Mouse (Mus musculus) kidney, adult 9 months (tissue): ENCODE data around the gene Selp.

ENCODE experiments used
- DNase-seq: peaks from one replicate; pipeline ENCODE4 v3.0.0; 2022

The Selp gene

GRCm38 (mm10) chr1:164114947-164115493 lies at the start of gene Selp:
TSS of gene Selp (plus strand) at chr1:164115264.
- DNase-seq: no peak

GRCm38 (mm10) chr1:164069261-164069660 lies 45.8 kb upstream of the Selp start:
- DNase-seq: no peak

- DNase-seq: no peak
Observed at GRCm38 (mm10) chr1:164070461-164070860, 44.6 kb upstream of the Selp start.

- no peak for DNase-seq
Observed at GRCm38 (mm10) chr1:164071111-164071510, 44.0 kb upstream of the Selp start.

- no peak for DNase-seq
Observed at GRCm38 (mm10) chr1:164072001-164072400, 43.1 kb upstream of the Selp start.

DNA sequence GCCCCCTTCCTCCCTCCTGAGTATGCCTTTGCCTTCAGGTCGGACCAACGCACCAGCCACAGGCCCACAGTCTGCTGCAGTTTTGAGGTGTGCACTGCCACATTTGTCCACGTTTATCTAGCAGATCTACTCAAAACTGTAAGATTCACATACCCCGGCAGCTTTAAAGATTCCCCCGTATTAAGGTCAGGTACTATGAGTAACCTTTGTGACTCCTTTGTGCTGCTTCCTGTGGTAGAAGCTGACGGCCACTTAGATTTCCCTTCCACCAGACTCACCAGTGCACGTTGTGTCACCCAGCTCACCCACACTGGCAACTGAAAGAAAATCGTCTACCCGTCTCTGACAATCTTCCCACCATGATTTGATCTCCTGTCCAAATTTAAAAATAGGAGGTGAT lies 42.0 kb upstream of the Selp start:
- no peak for DNase-seq

GRCm38 (mm10) chr1:164073803-164074202 lies 41.3 kb upstream of the Selp start:
- DNase-seq: no peak

DNA sequence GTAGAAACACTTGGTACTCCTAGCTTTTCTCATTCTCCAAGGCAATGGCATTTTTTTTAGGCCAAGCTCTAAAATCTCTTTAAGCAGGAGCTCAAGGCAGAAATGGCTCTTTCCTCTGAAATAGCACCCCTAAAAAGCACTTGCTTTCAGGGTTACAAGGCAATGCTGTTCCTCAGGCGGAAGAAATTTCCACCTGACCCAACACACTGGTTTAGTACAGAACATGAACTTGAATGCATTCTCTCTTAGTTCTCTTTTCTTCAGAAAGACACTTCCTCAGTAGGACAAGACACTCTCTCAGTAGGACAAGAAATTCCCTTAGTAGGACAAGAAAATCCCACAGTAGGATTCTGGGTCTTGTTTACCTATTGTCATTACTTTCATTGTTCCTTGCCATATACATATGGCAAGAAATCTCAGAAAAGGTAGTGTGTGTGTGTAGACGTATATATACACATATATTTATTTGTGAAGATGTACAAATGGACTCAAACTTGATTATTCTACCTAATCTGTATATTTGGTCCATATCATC lies 40.4 kb upstream of the Selp start:
- no peak for DNase-seq

DNA sequence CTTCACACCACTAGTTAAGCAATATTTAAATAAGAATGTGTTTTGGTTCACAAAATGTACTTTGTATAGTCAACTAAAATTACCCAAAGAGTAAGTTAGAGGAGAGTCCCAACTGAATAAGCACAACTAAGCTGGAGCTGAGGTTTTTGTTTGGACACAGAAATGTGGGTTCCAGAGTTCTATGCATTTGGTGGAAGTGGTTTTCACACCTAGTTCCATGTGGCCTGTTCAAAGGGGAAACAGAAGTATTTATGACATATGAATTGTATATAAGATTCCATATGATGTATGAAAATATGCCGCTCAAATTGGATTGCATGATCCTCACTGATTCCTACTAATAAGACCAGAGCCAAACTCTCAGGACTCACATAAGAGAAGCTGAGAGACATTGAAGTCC lies 39.6 kb upstream of the Selp start:
- DNase-seq: no peak

DNA sequence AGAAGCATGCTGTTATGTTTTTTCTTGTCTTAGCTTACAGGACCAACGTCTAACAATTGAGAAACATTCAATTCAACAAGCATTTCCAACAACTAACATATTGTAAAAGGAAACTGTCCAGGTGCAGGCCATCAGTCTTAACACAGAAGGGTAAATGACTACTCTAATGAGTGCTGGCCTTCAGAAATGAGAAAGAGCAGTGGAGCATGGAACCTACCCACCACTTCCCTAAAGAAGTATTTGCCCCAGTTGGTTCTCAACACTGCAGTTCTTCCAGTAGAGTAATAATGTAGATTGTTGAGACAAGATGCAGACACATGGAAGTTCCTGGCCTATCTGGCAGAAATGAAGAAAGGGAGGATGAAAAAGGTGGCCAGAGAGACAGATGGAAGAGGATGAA lies 38.6 kb upstream of the Selp start:
- no peak for DNase-seq

DNA sequence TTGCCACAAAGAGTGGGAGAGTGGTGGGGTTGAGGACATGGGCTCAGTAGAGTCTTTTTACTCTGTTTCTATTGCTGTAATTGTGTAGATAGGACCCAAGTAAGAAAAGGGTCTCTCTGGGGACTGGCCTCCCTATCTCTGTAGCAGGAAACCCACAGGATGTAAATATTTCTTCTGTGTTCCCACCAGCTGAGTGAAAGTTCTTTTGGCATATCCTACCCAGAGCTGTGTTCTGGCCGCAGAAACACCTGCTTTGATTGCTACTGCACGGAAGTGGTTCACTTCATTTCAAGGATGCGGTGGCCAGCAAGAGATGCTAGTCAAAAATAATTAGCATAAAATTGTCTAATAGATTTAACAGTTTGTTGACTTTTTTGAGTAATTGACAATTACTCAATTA lies 38.0 kb upstream of the Selp start:
- DNase-seq: no peak

GRCm38 (mm10) chr1:164078323-164078741 lies 36.7 kb upstream of the Selp start:
- DNase-seq: no peak

GRCm38 (mm10) chr1:164079091-164079490 lies 36.0 kb upstream of the Selp start:
- DNase-seq: no peak

DNA sequence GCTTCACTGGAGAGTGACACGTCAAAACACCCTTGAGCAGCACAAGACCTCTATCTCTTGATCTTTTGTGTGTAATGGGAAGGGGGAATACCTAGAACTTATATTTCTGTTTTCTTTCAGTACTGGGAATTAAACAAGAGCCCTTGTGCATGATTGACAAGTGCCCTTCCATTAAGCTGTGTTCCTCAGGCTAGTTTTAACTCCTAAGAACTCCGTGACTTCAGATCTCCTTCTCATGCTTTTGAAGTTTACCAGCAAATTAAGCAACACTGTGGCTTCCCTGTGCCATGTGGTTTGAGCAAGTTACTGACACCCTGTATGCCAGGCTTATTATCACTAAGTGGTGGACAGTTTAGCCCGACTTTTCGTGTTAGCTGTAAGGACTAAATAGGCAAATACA lies 32.0 kb upstream of the Selp start:
- no peak for DNase-seq

DNA sequence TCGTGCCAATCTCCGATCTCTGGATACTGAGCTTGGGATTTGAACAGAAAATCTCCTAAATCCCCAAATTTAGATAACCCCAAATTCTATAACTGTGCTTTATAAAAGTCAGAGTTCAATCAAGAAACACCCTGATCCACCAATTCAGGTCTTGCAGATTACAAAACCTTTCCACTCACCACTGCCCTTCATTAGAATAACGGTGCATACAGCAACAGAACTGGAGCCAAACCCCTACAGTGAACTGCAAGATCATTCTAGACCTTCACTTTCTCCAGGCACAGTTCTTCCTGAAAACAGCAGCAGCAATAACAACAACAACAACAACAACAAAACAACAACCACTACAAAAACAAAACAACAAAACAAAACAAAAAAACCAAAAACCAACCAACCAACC lies 28.3 kb upstream of the Selp start:
- DNase-seq: no peak

GRCm38 (mm10) chr1:164087872-164088271 lies 27.2 kb upstream of the Selp start:
- no peak for DNase-seq

DNA sequence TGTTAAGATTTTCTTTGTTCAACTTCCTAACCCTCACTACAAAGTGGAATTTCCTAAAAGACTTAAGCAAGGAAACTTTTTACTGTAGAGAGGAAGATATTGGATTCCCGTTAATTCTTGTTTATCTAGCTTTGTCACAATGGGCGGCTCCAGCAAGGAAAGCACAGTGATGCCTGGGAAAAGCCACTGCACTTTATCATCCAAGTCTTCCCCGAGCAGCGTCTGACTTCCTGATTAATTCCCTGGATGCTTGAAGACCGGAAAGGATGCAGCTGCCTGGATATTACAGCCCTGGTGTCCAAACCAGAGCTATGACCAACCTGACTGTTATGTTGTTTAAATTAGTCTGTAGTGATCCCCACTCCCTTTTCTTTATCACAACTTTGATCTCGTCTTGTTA lies 18.3 kb upstream of the Selp start:
- DNase-seq: peak; percentile 31

- DNase-seq: no peak
Observed at GRCm38 (mm10) chr1:164097911-164098310, 17.2 kb upstream of the Selp start.

DNA sequence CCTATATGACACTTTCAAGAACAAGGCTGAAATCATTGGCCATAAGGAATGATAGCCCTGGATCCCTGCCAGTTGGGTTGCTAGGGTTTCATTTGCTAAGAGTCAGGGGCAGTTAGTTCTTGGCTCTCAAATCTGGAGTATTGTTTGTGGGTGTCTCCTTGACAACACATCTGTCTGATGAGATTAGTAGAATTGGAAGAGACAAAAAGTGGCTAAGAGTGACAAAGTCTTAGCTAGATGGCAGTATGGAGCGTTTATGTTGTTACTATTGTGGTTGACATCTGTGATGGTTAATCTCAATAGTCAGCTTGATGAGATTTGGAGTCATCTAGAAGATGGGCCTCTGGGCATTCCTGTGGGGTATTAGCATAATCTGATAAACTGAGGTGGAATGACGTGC lies 16.7 kb upstream of the Selp start:
- DNase-seq: no peak

GRCm38 (mm10) chr1:164109763-164110162 lies 5.3 kb upstream of the Selp start:
- DNase-seq: no peak

- DNase-seq: no peak
Observed at GRCm38 (mm10) chr1:164110591-164111329, 4.3 kb upstream of the Selp start.

DNA sequence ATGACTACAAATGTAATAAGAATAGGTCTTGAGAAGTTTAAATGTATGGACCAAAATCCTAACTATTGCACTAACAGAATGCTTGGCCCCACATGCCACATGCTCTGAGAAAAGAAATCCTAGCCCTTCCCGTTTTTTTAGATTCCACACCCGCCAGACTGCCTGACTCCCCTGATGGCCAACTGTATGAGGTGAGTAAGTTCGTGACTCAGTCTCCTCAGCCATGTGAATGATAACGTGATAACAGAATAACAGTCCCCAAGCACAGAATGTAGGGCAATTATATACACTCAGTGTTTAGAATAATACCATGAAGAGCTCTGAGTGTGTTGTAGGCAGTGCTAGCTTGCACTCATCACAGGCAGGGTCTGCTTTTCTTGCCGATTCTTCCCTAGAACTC lies 784 bp upstream of the Selp start:
- DNase-seq: no peak

- no peak for DNase-seq
Observed at GRCm38 (mm10) chr1:164115647-164116046, 583 bp downstream of the Selp start.

DNA sequence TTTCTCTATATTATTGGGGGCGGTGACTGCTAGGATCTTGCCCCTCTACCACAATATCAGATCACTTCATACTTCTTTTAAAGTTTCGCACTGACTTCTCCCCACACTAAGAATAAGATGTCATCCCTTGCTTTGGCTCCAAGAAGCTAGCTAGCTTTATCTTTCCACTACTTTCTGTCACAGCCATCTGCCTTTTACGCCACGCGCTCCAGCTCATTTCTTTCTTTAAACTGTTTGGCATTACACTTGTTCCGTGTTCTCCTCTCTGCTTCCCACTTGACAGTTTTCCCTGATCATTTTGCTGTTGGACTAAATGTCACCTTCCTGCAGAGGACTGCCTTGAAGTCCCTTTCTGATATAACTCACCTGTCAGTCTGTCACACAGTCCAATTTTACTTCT lies 2.8 kb downstream of the Selp start:
- no peak for DNase-seq
